Mouse (Mus musculus) retina, adult 2 months (tissue): ENCODE measurements around the gene Prr11.
"Not testable (repeated sequence)": the region's sequence is repeated elsewhere in the genome, so short reads cannot be mapped to it uniquely, and the experiment has no call there.

Source experiments
- DNase-seq: peaks from one replicate; pipeline ENCODE4 v3.0.0-alpha.2; 2012; ENCODE audit warnings: low read depth, low spot score

Prr11 gene

GRCm38 (mm10) chr11:87048900-87049299 is 59.6 kb downstream of the Prr11 start:
- DNase-seq: not testable (repeated sequence)

GRCm38 (mm10) chr11:87046968-87047367 is 61.5 kb downstream of the Prr11 start:
- DNase-seq: no peak

GRCm38 (mm10) chr11:87043052-87043451 is 65.5 kb downstream of the Prr11 start:
- DNase-seq: no peak

GRCm38 (mm10) chr11:87039307-87039963 is 69.1 kb downstream of the Prr11 start:
- peak; percentile 49 for DNase-seq
